Mouse (Mus musculus) liver, adult 2 months (tissue): ENCODE results near the gene Hoxd13. TPM values are rescaled to one million over a fixed set of nuclear protein-coding genes. Genes with fewer than 3 reads are reported as not detected.

Source experiments
- DNase-seq: peaks from one replicate; pipeline ENCODE4 v3.0.0-alpha.2; 2011; ENCODE audit warnings: low read depth, low spot score; ENCODE audit errors: extremely low read depth
- H3K27ac ChIP-seq: fragments of 200-500 bp; replicated peaks from 2 replicates; pipeline ENCODE4 v1.5.1; 2012; ENCODE audit warnings: low read depth, mild to moderate bottlenecking, control low read depth, inconsistent platforms, low read length; ENCODE audit not compliant: insufficient read depth
- H3K27me3 ChIP-seq: fragments of 200-500 bp; 2 replicates; pipeline ENCODE4 v1.6.1; 2012; ENCODE audit warnings: mild to moderate bottlenecking, moderate library complexity, low read length, inconsistent platforms; ENCODE audit not compliant: control insufficient read depth, insufficient read depth
- H3K36me3 ChIP-seq: fragments of 200-500 bp; 2 replicates; pipeline ENCODE4 v1.6.1; 2012; ENCODE audit warnings: low read length, inconsistent platforms; ENCODE audit not compliant: control insufficient read depth, insufficient read depth
- H3K4me1 ChIP-seq: fragments of 200-500 bp; 2 replicates; pipeline ENCODE4 v1.6.1; 2011; ENCODE audit warnings: low read length; ENCODE audit not compliant: control insufficient read depth, insufficient read depth
- H3K4me3 ChIP-seq: fragments of 200-500 bp; 2 replicates; pipeline ENCODE4 v1.5.1; 2011; ENCODE audit warnings: low read depth, mild to moderate bottlenecking, control low read depth, low read length, moderate library complexity; ENCODE audit not compliant: insufficient read depth
- H3K79me2 ChIP-seq: fragments of 200-500 bp; 2 replicates; pipeline ENCODE4 v1.6.1; 2012; ENCODE audit warnings: inconsistent platforms, mild to moderate bottlenecking, low read length, moderate library complexity; ENCODE audit not compliant: control insufficient read depth, insufficient read depth
- H3K9ac ChIP-seq: fragments of 200-500 bp; 2 replicates; pipeline ENCODE4 v1.6.1; 2012; ENCODE audit warnings: low read depth, mild to moderate bottlenecking, control low read depth, inconsistent platforms, low read length
- CTCF ChIP-seq: fragments of 200-500 bp; IDR thresholded peaks from 2 replicates; pipeline ENCODE4 v1.5.1; 2011; ENCODE audit warnings: low read depth, low read length, control low read depth
- POLR2A ChIP-seq: fragments of 200-500 bp; IDR thresholded peaks from 2 replicates; pipeline ENCODE4 v1.6.1; 2011; ENCODE audit warnings: low read length, control low read depth; ENCODE audit not compliant: insufficient read depth; ENCODE audit errors: extremely low read depth
- WGBS: fragments of 180-500 bp; shearing (Covaris S2); methylation state at CpG from one replicate; pipeline ENCODE4 v1.1.7; 2018; 5-methylcytosine and 5-hydroxymethylcytosine counted together
- polyA plus RNA-seq: library from polyadenylated mRNA; depleted of rRNA; stranded (reverse); fragments of >200 nt; gene quantifications from 2 replicates; pipeline ENCODE4 v1.2.3, GENCODE M21; 2012; rRNA removed
- total RNA-seq: library from RNA; depleted of rRNA; stranded (reverse); fragments of >200 nt; gene quantifications from 2 replicates; pipeline ENCODE4 v1.2.3, GENCODE M21; 2014; rRNA removed

Gene Hoxd13
- total RNA-seq, result not detected in 2 replicates
- polyA plus RNA-seq, result not detected in 2 replicates

DNA sequence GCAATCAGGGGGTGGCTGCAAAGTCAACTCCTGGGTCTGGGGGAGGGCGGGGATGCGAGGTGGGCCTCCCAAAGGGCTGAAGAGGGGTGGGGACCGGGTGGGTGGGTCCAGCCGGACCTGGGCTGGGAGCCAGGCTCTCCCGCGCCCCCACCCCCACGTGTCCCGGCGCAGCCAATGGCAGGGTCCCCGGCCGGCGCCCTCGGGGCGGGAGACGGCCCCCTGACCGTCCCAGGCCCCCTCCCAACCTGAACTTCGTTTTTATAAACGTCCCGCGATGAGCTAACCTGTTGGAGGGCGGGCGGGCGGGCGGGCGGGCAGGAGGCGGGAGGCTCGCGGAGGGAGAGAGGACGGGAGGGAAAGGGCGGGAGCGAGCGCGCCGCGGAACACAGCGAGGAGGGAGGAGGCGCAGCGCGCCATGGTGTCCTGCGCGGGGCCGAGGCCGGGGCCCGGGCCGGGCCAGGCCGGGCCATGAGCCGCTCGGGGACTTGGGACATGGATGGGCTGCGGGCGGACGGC is at the start of gene Hoxd13:
Gene Hoxd13, plus strand, starts transcription at position 469 of the 516 bp plus-strand sequence.
- H3K4me3 ChIP-seq, result no peak within 1 kb of the TSS; the same call in 1 of the 2 replicates
- no peaks in the 10 kb centered on the region for H3K36me3 ChIP-seq
- H3K79me2 ChIP-seq, result no peaks in the 10 kb centered on the region
- no peak for DNase-seq
- H3K27me3 ChIP-seq, result peaks cover 46% of the 10 kb centered on the region
- TF ChIP-seq CTCF (no peak), POLR2A (no peak)
- H3K27ac ChIP-seq, result no peak within 1 kb of the TSS
- no peak within 1 kb of the TSS for H3K9ac ChIP-seq
- peaks cover 3% of the 10 kb centered on the region; the same call in 1 of the 2 replicates for H3K4me1 ChIP-seq
- 2% methylated on average over 36 of the region's 51 CpGs for WGBS

GRCm38 (mm10) chr2:74619676-74620246 is 48.3 kb upstream of the Hoxd13 start:
- TF ChIP-seq POLR2A (no peak), CTCF (no peak)
- no peaks in the 10 kb centered on the region for H3K79me2 ChIP-seq
- no peaks in the 10 kb centered on the region for H3K4me1 ChIP-seq
- H3K9ac ChIP-seq, result no peak overlapping the region
- no peak overlapping the region for H3K27ac ChIP-seq
- WGBS, result 79% methylated on average over 3 of the region's 3 CpGs
- no peaks in the 10 kb centered on the region for H3K27me3 ChIP-seq
- no peak for DNase-seq
- H3K36me3 ChIP-seq, result no peaks in the 10 kb centered on the region
- no peak overlapping the region for H3K4me3 ChIP-seq

- TF ChIP-seq POLR2A, result no peak
- no peak for TF ChIP-seq CTCF
- no peaks in the 10 kb centered on the region for H3K4me1 ChIP-seq
- WGBS, result 90% methylated on average over 10 of the region's 10 CpGs
- no peak for DNase-seq
- H3K4me3 ChIP-seq, result no peak overlapping the region
- H3K79me2 ChIP-seq, result no peaks in the 10 kb centered on the region
- no peaks in the 10 kb centered on the region for H3K27me3 ChIP-seq
- H3K27ac ChIP-seq, result no peak overlapping the region
- no peak overlapping the region for H3K9ac ChIP-seq
- H3K36me3 ChIP-seq, result no peaks in the 10 kb centered on the region
Observed at GRCm38 (mm10) chr2:74620368-74620767, 47.7 kb upstream of the Hoxd13 start.

- H3K79me2 ChIP-seq, result no peaks in the 10 kb centered on the region
- no peak for TF ChIP-seq CTCF
- TF ChIP-seq POLR2A, result no peak
- no peak overlapping the region for H3K27ac ChIP-seq
- H3K9ac ChIP-seq, result no peak overlapping the region
- 68% methylated on average over 4 of the region's 4 CpGs for WGBS
- H3K27me3 ChIP-seq, result no peaks in the 10 kb centered on the region
- no peak for DNase-seq
- no peaks in the 10 kb centered on the region for H3K36me3 ChIP-seq
- H3K4me3 ChIP-seq, result no peak overlapping the region
- no peaks in the 10 kb centered on the region for H3K4me1 ChIP-seq
Observed at GRCm38 (mm10) chr2:74635412-74635811, 32.7 kb upstream of the Hoxd13 start.

- Histone ChIP-seq H3K36me3 (no peaks in the 10 kb centered on the region), H3K4me1 (no peaks in the 10 kb centered on the region), H3K27ac (no peak overlapping the region), H3K79me2 (no peaks in the 10 kb centered on the region), H3K4me3 (no peak overlapping the region), H3K9ac (no peak overlapping the region), H3K27me3 (peaks cover 3% of the 10 kb centered on the region; the same call in 1 of the 2 replicates)
- DNase-seq, result no peak
- TF ChIP-seq CTCF (no peak), POLR2A (no peak)
- WGBS, result 77% methylated on average over 5 of the region's 5 CpGs
Observed at GRCm38 (mm10) chr2:74642431-74642830, 25.7 kb upstream of the Hoxd13 start.

- WGBS, result 81% methylated on average over 3 of the region's 3 CpGs
- Histone ChIP-seq H3K79me2 (no peaks in the 10 kb centered on the region), H3K4me1 (no peaks in the 10 kb centered on the region), H3K27me3 (peaks cover 9% of the 10 kb centered on the region; the same call in 1 of the 2 replicates), H3K4me3 (no peak overlapping the region), H3K9ac (no peak overlapping the region), H3K36me3 (no peaks in the 10 kb centered on the region), H3K27ac (no peak overlapping the region)
- no peak for DNase-seq
- TF ChIP-seq CTCF, result no peak
- no peak for TF ChIP-seq POLR2A
Observed at GRCm38 (mm10) chr2:74645631-74646030, 22.5 kb upstream of the Hoxd13 start.
